Mouse (Mus musculus): ENCODE data around the gene Slc22a17. TPM values are rescaled to one million over a fixed set of nuclear protein-coding genes. Genes with fewer than 3 reads are reported as not detected.

The Slc22a17 gene
- polyA plus RNA-seq, 1 experiment from 2014 or later: 36.0 TPM

- H3K27me3 ChIP-seq (ENCODE audit: control insufficient read depth, insufficient read depth, low read length): no peaks in the 10 kb centered on the region
- no peak for DNase-seq (ENCODE audit: low spot score, missing footprints)
- no peak within 1 kb of the TSS for H3K4me2 ChIP-seq
- 50% methylated on average over 8 of the region's 8 CpGs for WGBS
- ATAC-seq (ENCODE audit: low FRiP score): 0 out of 2 replicates have a peak, but pooled peaks have one; percentile 7
- H3K4me1 ChIP-seq (ENCODE audit: control insufficient read depth, insufficient read depth, low read length): no peaks in the 10 kb centered on the region; the same call in 1 of the 2 replicates
- no peak within 1 kb of the TSS for H3K27ac ChIP-seq (ENCODE audit: low read depth, low read length)
- H3K36me3 ChIP-seq (ENCODE audit: control insufficient read depth, insufficient read depth, low read length): no peaks in the 10 kb centered on the region
- H3K9me3 ChIP-seq (ENCODE audit: control insufficient read depth, low read length): no peaks in the 10 kb centered on the region
- no peak within 1 kb of the TSS for H3K4me3 ChIP-seq (ENCODE audit: low read depth, low read length)
- 0 out of 2 replicates have a peak within 1 kb of the TSS, but pooled peaks have one; percentile 34 for H3K9ac ChIP-seq (ENCODE audit: low read length)
Measured at GRCm38 (mm10) chr14:54935904-54936830, 23.2 kb upstream of the Slc22a17 start, which contains the start of gene Cmtm5. TSS of gene Cmtm5 (plus strand) at chr14:54936261.

- H3K4me3 ChIP-seq (ENCODE audit: low read depth, low read length): no peak within 1 kb of the TSS
- 40% methylated on average over 6 of the region's 6 CpGs for WGBS
- no peaks in the 10 kb centered on the region for H3K27me3 ChIP-seq (ENCODE audit: control insufficient read depth, insufficient read depth, low read length)
Measured at GRCm38 (mm10) chr14:54932645-54933150, 19.8 kb upstream of the Slc22a17 start, which contains the start of gene Il25. TSS of gene Il25 (plus strand) at chr14:54932695.

GRCm38 (mm10) chr14:54930431-54930830, 17.5 kb upstream of the Slc22a17 start:
- no peaks in the 10 kb centered on the region for H3K27me3 ChIP-seq (ENCODE audit: control insufficient read depth, insufficient read depth, low read length)
- H3K9me3 ChIP-seq (ENCODE audit: control insufficient read depth, low read length): no peaks in the 10 kb centered on the region
- no peak overlapping the region for H3K9ac ChIP-seq (ENCODE audit: low read length)
- no peak for DNase-seq (ENCODE audit: low spot score, missing footprints)
- no peak overlapping the region for H3K27ac ChIP-seq (ENCODE audit: low read depth, low read length)
- no peak for ATAC-seq (ENCODE audit: low FRiP score)
- WGBS: 8% methylated on average over 2 of the region's 2 CpGs
- H3K4me3 ChIP-seq (ENCODE audit: low read depth, low read length): no peak overlapping the region
- H3K4me2 ChIP-seq: no peak overlapping the region
- H3K36me3 ChIP-seq (ENCODE audit: control insufficient read depth, insufficient read depth, low read length): no peaks in the 10 kb centered on the region
- peaks cover 16% of the 10 kb centered on the region for H3K4me1 ChIP-seq (ENCODE audit: control insufficient read depth, insufficient read depth, low read length)

More at GRCm38 (mm10) chr14:54932645-54933150, 19.8 kb upstream of the Slc22a17 start, which contains the start of gene Il25:
- Histone ChIP-seq H3K9ac (ENCODE audit: low read length) (no peak within 1 kb of the TSS), H3K4me1 (ENCODE audit: control insufficient read depth, insufficient read depth, low read length) (peaks cover under 1% of the 10 kb centered on the region; the same call in 1 of the 2 replicates), H3K4me2 (no peak within 1 kb of the TSS), H3K27ac (ENCODE audit: low read depth, low read length) (no peak within 1 kb of the TSS), H3K36me3 (ENCODE audit: control insufficient read depth, insufficient read depth, low read length) (no peaks in the 10 kb centered on the region), H3K9me3 (ENCODE audit: control insufficient read depth, low read length) (no peaks in the 10 kb centered on the region)
- no peak for DNase-seq (ENCODE audit: low spot score, missing footprints)
- ATAC-seq (ENCODE audit: low FRiP score): no peak

GRCm38 (mm10) chr14:54929801-54930200, 16.9 kb upstream of the Slc22a17 start:
- Histone ChIP-seq H3K36me3 (ENCODE audit: control insufficient read depth, insufficient read depth, low read length) (no peaks in the 10 kb centered on the region), H3K4me1 (ENCODE audit: control insufficient read depth, insufficient read depth, low read length) (peaks cover 22% of the 10 kb centered on the region), H3K9ac (ENCODE audit: low read length) (no peak overlapping the region), H3K4me3 (ENCODE audit: low read depth, low read length) (no peak overlapping the region), H3K27ac (ENCODE audit: low read depth, low read length) (no peak overlapping the region), H3K9me3 (ENCODE audit: control insufficient read depth, low read length) (no peaks in the 10 kb centered on the region), H3K27me3 (ENCODE audit: control insufficient read depth, insufficient read depth, low read length) (no peaks in the 10 kb centered on the region), H3K4me2 (no peak overlapping the region)
- WGBS: 85% methylated on average over 5 of the region's 5 CpGs
- ATAC-seq (ENCODE audit: low FRiP score) (no peak), DNase-seq (ENCODE audit: low spot score, missing footprints) (no peak)

- ATAC-seq (ENCODE audit: low FRiP score) (no peak), DNase-seq (ENCODE audit: low spot score, missing footprints) (peak; percentile 91)
- peak overlapping the region; percentile 97 for H3K9ac ChIP-seq (ENCODE audit: low read length)
- H3K4me1 ChIP-seq (ENCODE audit: control insufficient read depth, insufficient read depth, low read length): peaks cover 34% of the 10 kb centered on the region
- H3K27ac ChIP-seq (ENCODE audit: low read depth, low read length): peak overlapping the region; percentile 98
- H3K27me3 ChIP-seq (ENCODE audit: control insufficient read depth, insufficient read depth, low read length): no peaks in the 10 kb centered on the region
- 11% methylated on average over 7 of the region's 7 CpGs for WGBS
- H3K9me3 ChIP-seq (ENCODE audit: control insufficient read depth, low read length): no peaks in the 10 kb centered on the region
- peak overlapping the region; percentile 52 for H3K4me3 ChIP-seq (ENCODE audit: low read depth, low read length)
- no peaks in the 10 kb centered on the region for H3K36me3 ChIP-seq (ENCODE audit: control insufficient read depth, insufficient read depth, low read length)
- H3K4me2 ChIP-seq: peak overlapping the region; percentile 95
Measured at GRCm38 (mm10) chr14:54927296-54927695, 14.4 kb upstream of the Slc22a17 start.

GRCm38 (mm10) chr14:54926401-54927158, 13.6 kb upstream of the Slc22a17 start:
- DNase-seq (ENCODE audit: low spot score, missing footprints) (peak; percentile 98), ATAC-seq (ENCODE audit: low FRiP score) (peak; percentile 85)
- peak overlapping the region; percentile 52 for H3K4me3 ChIP-seq (ENCODE audit: low read depth, low read length)
- peaks cover under 1% of the 10 kb centered on the region; the same call in 1 of the 2 replicates for H3K9me3 ChIP-seq (ENCODE audit: control insufficient read depth, low read length)
- peak overlapping the region; percentile 95 for H3K4me2 ChIP-seq
- WGBS: under 1% methylated on average over 41 of the region's 58 CpGs
- peak overlapping the region; percentile 98 for H3K27ac ChIP-seq (ENCODE audit: low read depth, low read length)
- peaks cover 34% of the 10 kb centered on the region for H3K4me1 ChIP-seq (ENCODE audit: control insufficient read depth, insufficient read depth, low read length)
- H3K36me3 ChIP-seq (ENCODE audit: control insufficient read depth, insufficient read depth, low read length): no peaks in the 10 kb centered on the region; the same call in 1 of the 2 replicates
- no peaks in the 10 kb centered on the region for H3K27me3 ChIP-seq (ENCODE audit: control insufficient read depth, insufficient read depth, low read length)
- H3K9ac ChIP-seq (ENCODE audit: low read length): peak overlapping the region; percentile 97

- peaks cover 9% of the 10 kb centered on the region for H3K9me3 ChIP-seq (ENCODE audit: control insufficient read depth, low read length)
- H3K4me1 ChIP-seq (ENCODE audit: control insufficient read depth, insufficient read depth, low read length): peaks cover 34% of the 10 kb centered on the region
- H3K36me3 ChIP-seq (ENCODE audit: control insufficient read depth, insufficient read depth, low read length): peaks cover 4% of the 10 kb centered on the region
- 2% methylated on average over 53 of the region's 57 CpGs for WGBS
- H3K9ac ChIP-seq (ENCODE audit: low read length): peak within 1 kb of the TSS; percentile 97
- H3K4me3 ChIP-seq (ENCODE audit: low read depth, low read length): peak within 1 kb of the TSS; percentile 52
- no peaks in the 10 kb centered on the region for H3K27me3 ChIP-seq (ENCODE audit: control insufficient read depth, insufficient read depth, low read length)
- peak within 1 kb of the TSS; percentile 98 for H3K27ac ChIP-seq (ENCODE audit: low read depth, low read length)
- DNase-seq (ENCODE audit: low spot score, missing footprints) (peak; percentile 97), ATAC-seq (ENCODE audit: low FRiP score) (peak; percentile 64)
- peak within 1 kb of the TSS; percentile 95 for H3K4me2 ChIP-seq
Measured at GRCm38 (mm10) chr14:54925349-54926342, 12.7 kb upstream of the Slc22a17 start, which contains the start of gene Efs. TSS of gene Efs (minus strand) at chr14:54926126.
